9 mouse cellular contexts compared by ENCODE assay signal in genomic region chr16:23225821-23226600, GRCm38 (mm10). TPM values are rescaled to one million over a fixed set of nuclear protein-coding genes. Genes with fewer than 3 reads are reported as not detected.
A peak's percentile ranks its signal among the peaks of the same experiment; 100 is the strongest.
DNase-seq lines count a peak whose midpoint lies in the region; ATAC-seq lines count a peak whose summit lies in the region.
"Had no signal": no experiment of that assay in that cellular context is flagged by ENCODE, and none has a peak within 500 bp of the region (broad histone marks: within the 10 kb centered on the region; RNA-seq: fewer than 3 reads in every experiment).

No protein-coding gene starts in this region.

- peak; percentile 53 for DNase-seq in kidney, adult 18-20 months
- DNase-seq in kidney, adult 11 months, result no peak
- DNase-seq in cerebellum, postnatal 36 days, result peak; percentile 13 to 31
- DNase-seq in intestine, embryonic 14.5 days (ENCODE audit: low spot score), result peak; percentile 78
- DNase-seq in midbrain, embryonic 14.5 days, result peak; percentile 76

- WGBS in intestine, embryonic 14.5 days, result 1% methylated on average over 28 of the region's 28 CpGs
- under 1% methylated on average over 28 of the region's 28 CpGs for WGBS in limb, embryonic 13.5 days
- under 1% methylated on average over 28 of the region's 28 CpGs for WGBS in midbrain, embryonic 14.5 days
- under 1% methylated on average over 28 of the region's 28 CpGs for WGBS in stomach, embryonic 14.5 days

- 0 out of 2 replicates have a peak, but pooled peaks have one; percentile 10 for ATAC-seq in granulocyte monocyte progenitor cell, adult 5-6 weeks (replicated peaks; ENCODE audit: poor library complexity, severe bottlenecking)
- ATAC-seq in intestine, embryonic 14.5 days (replicated peaks; ENCODE audit: low FRiP score, low TSS enrichment, low read depth), result peak; percentile 30; the same call in 1 of the 2 replicates
- peak; percentile 37 for ATAC-seq in limb, embryonic 13.5 days (ENCODE audit: low FRiP score, low read depth)
- peak; percentile 32 for ATAC-seq in midbrain, embryonic 14.5 days (ENCODE audit: low FRiP score, low TSS enrichment)
- ATAC-seq in stomach, embryonic 14.5 days (ENCODE audit: insufficient number of reproducible peaks, insufficient read depth, low FRiP score, low read depth), result peak; percentile 30; the same call in 1 of the 2 replicates

- H3K36me3 ChIP-seq in intestine, embryonic 14.5 days (ENCODE audit: control insufficient read depth, insufficient read depth, low read length), result no peaks in the 10 kb centered on the region
- no peaks in the 10 kb centered on the region for H3K36me3 ChIP-seq in limb, embryonic 13.5 days
- H3K36me3 ChIP-seq in midbrain, embryonic 14.5 days (ENCODE audit: control insufficient read depth, insufficient read depth, low read length), result no peaks in the 10 kb centered on the region
- no peaks in the 10 kb centered on the region for H3K36me3 ChIP-seq in stomach, embryonic 14.5 days (ENCODE audit: control insufficient read depth, insufficient read depth, low read length)

- H3K9ac ChIP-seq in intestine, embryonic 14.5 days (ENCODE audit: low read length), result peak overlapping the region; percentile 88
- peak overlapping the region; percentile 95 for H3K9ac ChIP-seq in limb, embryonic 13.5 days
- H3K9ac ChIP-seq in midbrain, embryonic 14.5 days (replicated peaks; ENCODE audit: low read length), result peak overlapping the region; percentile 83
- peak overlapping the region; percentile 56 for H3K9ac ChIP-seq in stomach, embryonic 14.5 days (replicated peaks; ENCODE audit: low read depth, low read length)

- peak overlapping the region; percentile 97 for H3K4me2 ChIP-seq in intestine, embryonic 14.5 days (ENCODE audit: low read length)
- H3K4me2 ChIP-seq in limb, embryonic 13.5 days (replicated peaks), result peak overlapping the region; percentile 91
- H3K4me2 ChIP-seq in midbrain, embryonic 14.5 days (ENCODE audit: low read length), result peak overlapping the region; percentile 89
- H3K4me2 ChIP-seq in stomach, embryonic 14.5 days (replicated peaks; ENCODE audit: low read depth, low read length), result peak overlapping the region; percentile 93

- peaks cover 15% of the 10 kb centered on the region for H3K4me1 ChIP-seq in intestine, embryonic 14.5 days (replicated peaks; ENCODE audit: control insufficient read depth, insufficient read depth, low read length)
- H3K4me1 ChIP-seq in limb, embryonic 13.5 days, result peaks cover 29% of the 10 kb centered on the region
- peaks cover 27% of the 10 kb centered on the region for H3K4me1 ChIP-seq in midbrain, embryonic 14.5 days (ENCODE audit: control insufficient read depth, insufficient read depth, low read length)
- H3K4me1 ChIP-seq in stomach, embryonic 14.5 days (ENCODE audit: control insufficient read depth, insufficient read depth, low read length), result peaks cover 21% of the 10 kb centered on the region

- peak overlapping the region; percentile 88 for H3K27ac ChIP-seq in intestine, embryonic 14.5 days (ENCODE audit: low read depth)
- H3K27ac ChIP-seq in limb, embryonic 13.5 days, result peak overlapping the region; percentile 87
- peak overlapping the region; percentile 90 for H3K27ac ChIP-seq in midbrain, embryonic 14.5 days (replicated peaks; ENCODE audit: low read depth, low read length)
- H3K27ac ChIP-seq in stomach, embryonic 14.5 days (ENCODE audit: low read length), result peak overlapping the region; percentile 74

- H3K4me3 ChIP-seq in intestine, embryonic 14.5 days (ENCODE audit: low read depth, low read length), result peak overlapping the region; percentile 75
- H3K4me3 ChIP-seq in limb, embryonic 13.5 days, result peak overlapping the region; percentile 76
- H3K4me3 ChIP-seq in midbrain, embryonic 14.5 days (replicated peaks; ENCODE audit: low read depth, low read length), result peak overlapping the region; percentile 67
- peak overlapping the region; percentile 68 for H3K4me3 ChIP-seq in stomach, embryonic 14.5 days (ENCODE audit: low read depth, low read length)

- no peaks in the 10 kb centered on the region for H3K9me3 ChIP-seq in intestine, embryonic 14.5 days (ENCODE audit: control insufficient read depth, low read length)
- H3K9me3 ChIP-seq in limb, embryonic 13.5 days, result no peaks in the 10 kb centered on the region
- no peaks in the 10 kb centered on the region for H3K9me3 ChIP-seq in midbrain, embryonic 14.5 days (ENCODE audit: control insufficient read depth, low read length)
- no peaks in the 10 kb centered on the region for H3K9me3 ChIP-seq in stomach, embryonic 14.5 days (ENCODE audit: control insufficient read depth, low read depth, low read length)

- no peaks in the 10 kb centered on the region for H3K27me3 ChIP-seq in intestine, embryonic 14.5 days (replicated peaks; ENCODE audit: control insufficient read depth, insufficient read depth, low read length)
- H3K27me3 ChIP-seq in limb, embryonic 13.5 days, result no peaks in the 10 kb centered on the region
- no peaks in the 10 kb centered on the region for H3K27me3 ChIP-seq in midbrain, embryonic 14.5 days (ENCODE audit: control insufficient read depth, insufficient read depth, low read length)
- no peaks in the 10 kb centered on the region for H3K27me3 ChIP-seq in stomach, embryonic 14.5 days (ENCODE audit: control insufficient read depth, insufficient read depth, low read length)

RNA-seq across cellular contexts. Expression of gene St6gal1, which starts 1.5 kb away (rescaled TPM):
- not detected in 2 replicates for total RNA-seq in granulocyte monocyte progenitor cell, adult 5-6 weeks (2014; fragmentation: Nextera tagmentation)
- total RNA-seq in granulocyte monocyte progenitor cell, adult 5-6 weeks (2017), result 0.13 and 1.8 TPM in 2 replicates
- polyA plus RNA-seq in intestine, embryonic 14.5 days (2014; fragmentation: Nextera tagmentation; extraction: Ambion mirVana), result 22.4 and 26.7 TPM in 2 replicates
- 20.3 and 20.6 TPM in 2 replicates for polyA plus RNA-seq in limb, embryonic 13.5 days (2015; fragmentation: Nextera tagmentation; extraction: Ambion mirVana)
- 28.5 and 30.6 TPM in 2 replicates for polyA plus RNA-seq in midbrain, embryonic 14.5 days (2014; fragmentation: Nextera tagmentation; extraction: Ambion mirVana)
- 25.6 and 25.7 TPM in 2 replicates for polyA plus RNA-seq in stomach, embryonic 14.5 days (2014; fragmentation: Nextera tagmentation; extraction: Ambion mirVana)
- total RNA-seq: MEL had no signal
